Mouse (Mus musculus): ENCODE data around the gene Gm13696. TPM values are rescaled to one million over a fixed set of nuclear protein-coding genes. Genes with fewer than 3 reads are reported as not detected.

The Gm13696 gene
- polyA plus RNA-seq, 1 experiment: not detected

- H3K27ac ChIP-seq (ENCODE audit: insufficient read depth, low read depth, low read length): no peak overlapping the region; the same call in 1 of the 2 replicates
- TF ChIP-seq POLR2A (IDR thresholded peaks at IDR 0.05; ENCODE audit: low read depth, low read length) (no peak), CTCF (IDR thresholded peaks at IDR 0.05; ENCODE audit: extremely low read depth, insufficient read length, insufficient replicate concordance, low read depth, low read length) (no peak)
- H3K36me3 ChIP-seq (ENCODE audit: control insufficient read depth, insufficient read depth, low read length): no peaks in the 10 kb centered on the region
- no peak overlapping the region for H3K4me3 ChIP-seq (ENCODE audit: low read depth, low read length)
- H3K4me1 ChIP-seq (ENCODE audit: control insufficient read depth, insufficient read depth, insufficient read length, low read length): peaks cover 2% of the 10 kb centered on the region; the same call in 1 of the 2 replicates
- no peaks in the 10 kb centered on the region for H3K27me3 ChIP-seq (ENCODE audit: control insufficient read depth, insufficient read depth, low read length)
- 60% methylated on average over 8 of the region's 8 CpGs for WGBS
These were observed 46.8 kb downstream of the Gm13696 start for GRCm38 (mm10) chr2:84019519-84020305.

- WGBS: 73% methylated on average over 2 of the region's 2 CpGs
- no peak overlapping the region for H3K4me3 ChIP-seq (ENCODE audit: low read depth, low read length)
- no peak overlapping the region for H3K27ac ChIP-seq (ENCODE audit: insufficient read depth, low read depth, low read length)
- H3K4me1 ChIP-seq (ENCODE audit: control insufficient read depth, insufficient read depth, insufficient read length, low read length): peaks cover 2% of the 10 kb centered on the region; the same call in 1 of the 2 replicates
- no peaks in the 10 kb centered on the region for H3K36me3 ChIP-seq (ENCODE audit: control insufficient read depth, insufficient read depth, low read length)
- H3K27me3 ChIP-seq (ENCODE audit: control insufficient read depth, insufficient read depth, low read length): no peaks in the 10 kb centered on the region
- TF ChIP-seq CTCF (IDR thresholded peaks at IDR 0.05; ENCODE audit: extremely low read depth, insufficient read length, insufficient replicate concordance, low read depth, low read length): no peak
- TF ChIP-seq POLR2A (IDR thresholded peaks at IDR 0.05; ENCODE audit: low read depth, low read length): no peak
These were observed 49.0 kb downstream of the Gm13696 start for GRCm38 (mm10) chr2:84021930-84022329.

DNA sequence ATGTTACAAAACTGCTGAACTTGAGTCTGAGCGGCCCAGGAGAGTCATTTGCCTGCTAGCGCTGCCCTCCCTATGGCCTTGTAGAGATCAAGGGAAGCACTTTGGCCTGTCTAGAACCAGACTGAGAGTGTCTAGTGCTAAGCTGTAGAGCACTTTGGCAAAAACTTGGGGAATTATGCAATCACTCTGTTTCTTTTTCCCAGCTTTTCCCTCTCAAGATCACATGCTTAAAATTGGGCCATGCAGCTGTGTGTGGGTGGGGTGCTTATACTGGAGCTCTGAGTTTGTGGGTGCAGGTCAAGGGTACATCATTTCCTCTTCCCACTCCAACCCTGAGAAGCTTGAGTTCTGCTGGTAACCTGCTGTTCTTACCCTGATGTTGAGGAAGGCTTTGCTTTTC is 50.0 kb downstream of the Gm13696 start:
- WGBS: 73% methylated on average over 2 of the region's 2 CpGs
- TF ChIP-seq POLR2A (IDR thresholded peaks at IDR 0.05; ENCODE audit: low read depth, low read length) (no peak), CTCF (IDR thresholded peaks at IDR 0.05; ENCODE audit: extremely low read depth, insufficient read length, insufficient replicate concordance, low read depth, low read length) (no peak)
- Histone ChIP-seq H3K4me1 (ENCODE audit: control insufficient read depth, insufficient read depth, insufficient read length, low read length) (peaks cover 2% of the 10 kb centered on the region; the same call in 1 of the 2 replicates), H3K27ac (ENCODE audit: insufficient read depth, low read depth, low read length) (no peak overlapping the region; the same call in 1 of the 2 replicates), H3K36me3 (ENCODE audit: control insufficient read depth, insufficient read depth, low read length) (no peaks in the 10 kb centered on the region), H3K4me3 (ENCODE audit: low read depth, low read length) (no peak overlapping the region), H3K27me3 (ENCODE audit: control insufficient read depth, insufficient read depth, low read length) (no peaks in the 10 kb centered on the region)

DNA sequence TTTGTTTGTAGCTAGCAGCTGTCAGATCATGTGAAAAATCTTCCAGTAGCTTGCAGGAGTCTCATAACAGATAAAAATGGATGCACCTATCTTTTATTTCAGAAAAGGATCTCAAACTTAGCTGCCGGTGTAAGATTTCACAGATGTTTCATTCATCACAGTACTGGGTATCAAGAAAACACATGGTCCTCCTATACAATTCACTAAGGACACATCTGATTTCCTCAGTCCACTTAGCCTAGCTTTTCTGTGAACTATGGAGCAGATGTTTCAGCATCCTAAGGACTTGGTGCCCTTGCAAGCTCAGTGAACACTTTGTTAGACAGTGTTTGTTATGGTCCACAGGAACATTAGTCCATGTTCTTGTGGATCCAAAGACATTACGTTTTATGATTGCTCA is 50.4 kb downstream of the Gm13696 start:
- H3K4me3 ChIP-seq (ENCODE audit: low read depth, low read length): no peak overlapping the region
- H3K27ac ChIP-seq (ENCODE audit: insufficient read depth, low read depth, low read length): no peak overlapping the region; the same call in 1 of the 2 replicates
- WGBS: 77% methylated on average over 2 of the region's 2 CpGs
- H3K36me3 ChIP-seq (ENCODE audit: control insufficient read depth, insufficient read depth, low read length): no peaks in the 10 kb centered on the region
- TF ChIP-seq POLR2A (IDR thresholded peaks at IDR 0.05; ENCODE audit: low read depth, low read length) (no peak), CTCF (IDR thresholded peaks at IDR 0.05; ENCODE audit: extremely low read depth, insufficient read length, insufficient replicate concordance, low read depth, low read length) (no peak)
- no peaks in the 10 kb centered on the region for H3K27me3 ChIP-seq (ENCODE audit: control insufficient read depth, insufficient read depth, low read length)
- peaks cover under 1% of the 10 kb centered on the region; the same call in 1 of the 2 replicates for H3K4me1 ChIP-seq (ENCODE audit: control insufficient read depth, insufficient read depth, insufficient read length, low read length)

Other genes with a start within 250 kb of the Gm13696 start
- 36.1 and 43.9 TPM in 2 replicates for gene Itgav, start 248.7 kb upstream of the Gm13696 start, polyA plus RNA-seq (2012; rRNA removed)
- gene Fam171b, start 160.5 kb upstream of the Gm13696 start, polyA plus RNA-seq (2012; rRNA removed): 0.14 and 0.39 TPM in 2 replicates
- gene Zswim2, start 31.9 kb upstream of the Gm13696 start, polyA plus RNA-seq (2012; rRNA removed): not detected in 2 replicates
- not detected in 2 replicates for gene Gm13698, start 17.4 kb upstream of the Gm13696 start, polyA plus RNA-seq (2012; rRNA removed)
- gene Gm13693, start 11.6 kb upstream of the Gm13696 start, polyA plus RNA-seq (2012; rRNA removed): not detected in 2 replicates
- not detected in 2 replicates for gene Gm13695, start 5.8 kb upstream of the Gm13696 start, polyA plus RNA-seq (2012; rRNA removed)
- not detected in 2 replicates for gene Gm13694, start 5.8 kb downstream of the Gm13696 start, polyA plus RNA-seq (2012; rRNA removed)
- gene Gm13697, start 11.6 kb downstream of the Gm13696 start, polyA plus RNA-seq (2012; rRNA removed): not detected in 2 replicates
- gene Gm13691, start 17.4 kb downstream of the Gm13696 start, polyA plus RNA-seq (2012; rRNA removed): not detected in 2 replicates